Mouse (Mus musculus) myocyte (in vitro differentiated cells): ENCODE measurements around the gene Prkacb.

Source experiments
- E2F4 ChIP-seq: IDR thresholded peaks from one replicate; pipeline ENCODE4 v1.6.1; 2011; ENCODE audit warnings: mild to moderate bottlenecking, control low read depth, moderate library complexity; ENCODE audit not compliant: insufficient read depth
- MAX ChIP-seq: IDR thresholded peaks from one replicate; pipeline ENCODE4 v1.6.1; 2011; ENCODE audit warnings: low read depth, mild to moderate bottlenecking, control low read depth
- POLR2A ChIP-seq: IDR thresholded peaks from one replicate; pipeline ENCODE4 v1.6.1; 2011; ENCODE audit warnings: low read depth, mild to moderate bottlenecking, control low read depth, moderate library complexity; ENCODE audit not compliant: insufficient read length
- POLR2AphosphoS2 ChIP-seq: IDR thresholded peaks from one replicate; pipeline ENCODE4 v1.6.1; 2011; ENCODE audit warnings: low read depth, control low read depth; ENCODE audit not compliant: insufficient read length
- SRF ChIP-seq: IDR thresholded peaks from one replicate; pipeline ENCODE4 v1.6.1; 2011; ENCODE audit warnings: low read depth; ENCODE audit not compliant: control insufficient read depth, insufficient read length
- USF1 ChIP-seq: IDR thresholded peaks from one replicate; pipeline ENCODE4 v1.6.1; 2011; ENCODE audit warnings: low read depth, mild to moderate bottlenecking, control low read depth, moderate library complexity

- no peak for TF ChIP-seq POLR2AphosphoS2
- no peak for TF ChIP-seq POLR2A
- no peak for TF ChIP-seq E2F4
- TF ChIP-seq USF1 = no peak
- no peak for TF ChIP-seq SRF
- no peak for TF ChIP-seq MAX
Observed at GRCm38 (mm10) chr3:146709086-146709485, 103.7 kb downstream of the Prkacb start.
